Mouse (Mus musculus) midbrain, postnatal 0 days (tissue): ENCODE measurements at regions not wholly inside any gene's neighbourhood (a gene's known extent, or its start where the extent isn't known, plus 50 kb on each side); places are given as distances from the start of the nearest gene placed in this dataset.

Experiments used
- ATAC-seq: fragments of 200-750 bp; cut with Nextera tagmentation; 2 replicates; pipeline ENCODE4 v1.8.0; 2017; ENCODE audit warnings: moderate number of reproducible peaks, mild to moderate bottlenecking, moderate TSS enrichment, moderate library complexity; ENCODE audit not compliant: low FRiP score
- DNase-seq: peaks from one replicate; pipeline ENCODE4 v3.0.0-alpha.2; 2015; ENCODE audit warnings: low spot score
- H3K27ac ChIP-seq: fragments of 300-500 bp; sonication (generic); 2 replicates; pipeline ENCODE4 v1.5.1; 2014; ENCODE audit warnings: low read depth, mild to moderate bottlenecking, low read length, mixed read lengths
- H3K27me3 ChIP-seq: fragments of 300-500 bp; sonication (generic); 2 replicates; pipeline ENCODE4 v1.6.1; 2014; ENCODE audit warnings: low read length, control low read depth, mixed read lengths; ENCODE audit not compliant: insufficient read depth
- H3K36me3 ChIP-seq: fragments of 300-500 bp; sonication (generic); 2 replicates; pipeline ENCODE4 v1.6.1; 2014; ENCODE audit warnings: low read length, control low read depth, mixed read lengths; ENCODE audit not compliant: insufficient read depth
- H3K4me1 ChIP-seq: fragments of 300-500 bp; sonication (generic); 2 replicates; pipeline ENCODE4 v1.6.1; 2014; ENCODE audit warnings: mild to moderate bottlenecking, control low read depth, antibody characterized with exemption, low read length, mixed read lengths; ENCODE audit not compliant: insufficient read depth
- H3K4me2 ChIP-seq: fragments of 300-500 bp; sonication (generic); 2 replicates; pipeline ENCODE4 v1.6.1; 2014; ENCODE audit warnings: low read depth, mild to moderate bottlenecking, low read length, mixed read lengths; ENCODE audit not compliant: poor library complexity, severe bottlenecking
- H3K4me3 ChIP-seq: fragments of 300-500 bp; sonication (generic); 2 replicates; pipeline ENCODE4 v1.5.1; 2014; ENCODE audit warnings: low read depth, mild to moderate bottlenecking, low read length, moderate library complexity
- H3K9ac ChIP-seq: fragments of 300-500 bp; sonication (generic); replicated peaks from 2 replicates; pipeline ENCODE4 v1.6.1; 2014; ENCODE audit warnings: mild to moderate bottlenecking, low read length, moderate library complexity, mixed read lengths; ENCODE audit not compliant: poor library complexity, severe bottlenecking
- H3K9me3 ChIP-seq: fragments of 300-500 bp; sonication (generic); 2 replicates; pipeline ENCODE4 v1.6.1; 2016; ENCODE audit warnings: low read length, control low read depth
- CTCF ChIP-seq: IDR thresholded peaks from 2 replicates; pipeline ENCODE4 v1.5.1; 2016; ENCODE audit warnings: antibody characterized with exemption, mild to moderate bottlenecking
- WGBS: fragments of 180-500 bp; shearing (Covaris S2); extraction: QIAGEN DNeasy Blood & Tissue Kit; methylation state at CpG from one replicate; pipeline ENCODE4 v1.1.7; 2014; 5-methylcytosine and 5-hydroxymethylcytosine counted together

GRCm38 (mm10) chr11:64164796-64165195 lies 85.5 kb upstream of the Cox10 start:
- 59% methylated on average over 6 of the region's 6 CpGs for WGBS
- H3K9me3 ChIP-seq = no peaks in the 10 kb centered on the region
- no peak overlapping the region for H3K4me2 ChIP-seq
- ATAC-seq (no peak), DNase-seq (peak; percentile 39)
- H3K27me3 ChIP-seq = no peaks in the 10 kb centered on the region
- TF ChIP-seq CTCF = no peak
- no peak overlapping the region for H3K9ac ChIP-seq
- H3K4me3 ChIP-seq = no peak overlapping the region
- H3K36me3 ChIP-seq = no peaks in the 10 kb centered on the region
- H3K4me1 ChIP-seq = no peaks in the 10 kb centered on the region
- H3K27ac ChIP-seq = no peak overlapping the region

GRCm38 (mm10) chr11:64158281-64158680 lies 79.0 kb upstream of the Cox10 start:
- H3K9ac ChIP-seq = no peak overlapping the region
- H3K36me3 ChIP-seq = no peaks in the 10 kb centered on the region
- no peak overlapping the region for H3K4me2 ChIP-seq
- no peak for TF ChIP-seq CTCF
- no peak overlapping the region for H3K27ac ChIP-seq
- no peaks in the 10 kb centered on the region for H3K27me3 ChIP-seq
- 94% methylated on average over 5 of the region's 5 CpGs for WGBS
- ATAC-seq = no peak
- H3K4me3 ChIP-seq = no peak overlapping the region
- no peaks in the 10 kb centered on the region for H3K9me3 ChIP-seq
- H3K4me1 ChIP-seq = no peaks in the 10 kb centered on the region
- DNase-seq = no peak

GRCm38 (mm10) chr11:64156640-64157039 lies 77.4 kb upstream of the Cox10 start:
- H3K27ac ChIP-seq = no peak overlapping the region
- ATAC-seq = no peak

GRCm38 (mm10) chr11:64139483-64139882 lies 60.2 kb upstream of the Cox10 start:
- 100% methylated on average over 2 of the region's 2 CpGs for WGBS

More at GRCm38 (mm10) chr11:64156640-64157039, 77.4 kb upstream of the Cox10 start:
- H3K36me3 ChIP-seq = no peaks in the 10 kb centered on the region
- H3K9me3 ChIP-seq = no peaks in the 10 kb centered on the region
- WGBS = 64% methylated on average over 7 of the region's 7 CpGs
- no peak for TF ChIP-seq CTCF
- no peak overlapping the region for H3K4me3 ChIP-seq
- H3K27me3 ChIP-seq = no peaks in the 10 kb centered on the region
- DNase-seq = peak; percentile 15
- no peaks in the 10 kb centered on the region for H3K4me1 ChIP-seq
- no peak overlapping the region for H3K4me2 ChIP-seq
- H3K9ac ChIP-seq = no peak overlapping the region

GRCm38 (mm10) chr11:64138934-64139333 lies 59.7 kb upstream of the Cox10 start:
- TF ChIP-seq CTCF = no peak
- H3K9ac ChIP-seq = no peak overlapping the region

More at GRCm38 (mm10) chr11:64139483-64139882, 60.2 kb upstream of the Cox10 start:
- ATAC-seq (no peak), DNase-seq (no peak)
- Histone ChIP-seq H3K4me2 (no peak overlapping the region), H3K4me3 (no peak overlapping the region), H3K9ac (no peak overlapping the region), H3K4me1 (no peaks in the 10 kb centered on the region; the same call in 1 of the 2 replicates), H3K27me3 (no peaks in the 10 kb centered on the region), H3K27ac (no peak overlapping the region), H3K9me3 (no peaks in the 10 kb centered on the region), H3K36me3 (no peaks in the 10 kb centered on the region)
- TF ChIP-seq CTCF = no peak

GRCm38 (mm10) chr11:64135766-64136165 lies 56.5 kb upstream of the Cox10 start:
- Histone ChIP-seq H3K4me2 (no peak overlapping the region), H3K4me3 (no peak overlapping the region), H3K36me3 (no peaks in the 10 kb centered on the region), H3K9ac (no peak overlapping the region), H3K27ac (no peak overlapping the region), H3K27me3 (no peaks in the 10 kb centered on the region), H3K9me3 (no peaks in the 10 kb centered on the region), H3K4me1 (no peaks in the 10 kb centered on the region; the same call in 1 of the 2 replicates)
- no peak for TF ChIP-seq CTCF
- WGBS = 41% methylated on average over 5 of the region's 5 CpGs
- ATAC-seq (no peak), DNase-seq (no peak)

More at GRCm38 (mm10) chr11:64138934-64139333, 59.7 kb upstream of the Cox10 start:
- Histone ChIP-seq H3K36me3 (no peaks in the 10 kb centered on the region), H3K4me3 (no peak overlapping the region), H3K4me1 (no peaks in the 10 kb centered on the region; the same call in 1 of the 2 replicates), H3K4me2 (no peak overlapping the region), H3K27ac (no peak overlapping the region), H3K9me3 (no peaks in the 10 kb centered on the region), H3K27me3 (no peaks in the 10 kb centered on the region)
- ATAC-seq (no peak), DNase-seq (no peak)
- WGBS = 74% methylated on average over 4 of the region's 4 CpGs
